Mouse (Mus musculus) CH12.LX (cell line): ENCODE measurements around the gene Cnst. TPM values are rescaled to one million over a fixed set of nuclear protein-coding genes. Genes with fewer than 3 reads are reported as not detected.

Source experiments
- DNase-seq: peaks from one replicate; pipeline ENCODE4 v3.0.0-alpha.2; 2013; ENCODE audit errors: extremely low read depth
- H3K27ac ChIP-seq: 2 replicates; pipeline ENCODE4 v1.5.1; 2012; ENCODE audit warnings: low read depth, mild to moderate bottlenecking, control low read depth, moderate library complexity; ENCODE audit not compliant: insufficient read depth
- H3K27me3 ChIP-seq: replicated peaks from 2 replicates; pipeline ENCODE3; 2012; ENCODE audit warnings: inconsistent platforms
- H3K36me3 ChIP-seq, 2 experiments: replicated peaks in 1 of 2; 2 replicates each; pipeline versions ENCODE3 to v1.6.1; 2012; ENCODE audit warnings: inconsistent platforms in 1 of 2, low read length in 1 of 2, mild to moderate bottlenecking in 1 of 2, mixed read lengths in 1 of 2, moderate library complexity in 1 of 2; ENCODE audit not compliant: control insufficient read depth in 1 of 2, insufficient read depth in 1 of 2
- H3K4me1 ChIP-seq, 2 experiments: 2 replicates each; pipeline ENCODE4 v1.6.1; 2012; ENCODE audit warnings: inconsistent platforms in 1 of 2, moderate library complexity in 1 of 2; ENCODE audit not compliant: insufficient read depth in 2 of 2, control insufficient read depth in 1 of 2
- H3K4me2 ChIP-seq: 2 replicates; pipeline ENCODE4 v1.6.1; 2012; ENCODE audit warnings: low read depth, mild to moderate bottlenecking, control low read depth; ENCODE audit not compliant: poor library complexity, insufficient read depth, severe bottlenecking
- H3K4me3 ChIP-seq, 3 experiments: fragments of 150-350 bp in 1 of 3; sonication (generic) in 1 of 3; replicated peaks in 1 of 3; 2 replicates each; pipeline versions ENCODE3 to v1.5.1; 2011 to 2012; ENCODE audit warnings: low read depth in 2 of 3, low read length in 2 of 3, mild to moderate bottlenecking in 2 of 3, moderate library complexity in 2 of 3, control low read depth in 1 of 3, improper control_type of control experiment in 1 of 3, inconsistent platforms in 1 of 3, mixed read lengths in 1 of 3; ENCODE audit not compliant: poor library complexity in 1 of 3
- H3K79me2 ChIP-seq: replicated peaks from 2 replicates; pipeline ENCODE4 v1.6.1; 2012; ENCODE audit warnings: mild to moderate bottlenecking, moderate library complexity; ENCODE audit not compliant: control insufficient read depth, poor library complexity, insufficient read depth, severe bottlenecking; ENCODE audit errors: extremely low read depth
- H3K9ac ChIP-seq: 2 replicates; pipeline ENCODE4 v1.6.1; 2012; ENCODE audit warnings: low read depth, mild to moderate bottlenecking, control low read depth, moderate library complexity; ENCODE audit not compliant: insufficient read depth
- H3K9me3 ChIP-seq: replicated peaks from 2 replicates; pipeline ENCODE3; 2012; ENCODE audit warnings: low read length, inconsistent platforms, mixed read lengths
- BHLHE40 ChIP-seq: IDR thresholded peaks from 2 replicates; pipeline ENCODE4 v1.6.1; 2011; ENCODE audit warnings: mild to moderate bottlenecking, low read depth, low read length, improper control_type of control experiment
- CHD1 ChIP-seq: IDR thresholded peaks from 2 replicates; pipeline ENCODE4 v1.6.1; 2012; ENCODE audit warnings: low read depth, low read length, improper control_type of control experiment, inconsistent platforms
- ETS1 ChIP-seq: conservative IDR thresholded peaks from 2 replicates; pipeline ENCODE4 v1.6.1; 2012; ENCODE audit warnings: low read depth, mild to moderate bottlenecking, inconsistent platforms, low read length, improper control_type of control experiment, moderate library complexity
- IRF4 ChIP-seq: IDR thresholded peaks from 2 replicates; pipeline ENCODE4 v1.6.1; 2014; ENCODE audit warnings: low read depth, mild to moderate bottlenecking, inconsistent platforms, low read length, improper control_type of control experiment
- JUN ChIP-seq: IDR thresholded peaks from 2 replicates; pipeline ENCODE4 v1.6.1; 2011; ENCODE audit warnings: low read depth, mild to moderate bottlenecking, low read length, improper control_type of control experiment, moderate library complexity; ENCODE audit not compliant: insufficient read depth
- JUND ChIP-seq: conservative IDR thresholded peaks from 2 replicates; pipeline ENCODE4 v1.6.1; 2011; ENCODE audit warnings: low read depth, low read length, improper control_type of control experiment
- KAT2A ChIP-seq: IDR thresholded peaks from 2 replicates; pipeline ENCODE4 v1.6.1; 2012; ENCODE audit warnings: low read length, improper control_type of control experiment, inconsistent platforms; ENCODE audit not compliant: insufficient replicate concordance
- MEF2A ChIP-seq: IDR thresholded peaks from 2 replicates; pipeline ENCODE4 v1.6.1; 2014; ENCODE audit warnings: low read depth, mild to moderate bottlenecking, inconsistent platforms, low read length, improper control_type of control experiment, borderline replicate concordance
- NELFE ChIP-seq: IDR thresholded peaks from 2 replicates; pipeline ENCODE4 v1.6.1; 2011; ENCODE audit warnings: low read depth, low read length, improper control_type of control experiment
- NRF1 ChIP-seq: IDR thresholded peaks from 2 replicates; pipeline ENCODE4 v1.6.1; 2014; ENCODE audit warnings: low read depth, mild to moderate bottlenecking, inconsistent platforms, low read length, improper control_type of control experiment, moderate library complexity
- PAX5 ChIP-seq: IDR thresholded peaks from 2 replicates; pipeline ENCODE4 v1.6.1; 2012; ENCODE audit warnings: low read length, inconsistent platforms, mixed read lengths
- POLR2A ChIP-seq: IDR thresholded peaks from 2 replicates; pipeline ENCODE4 v1.6.1; 2011; ENCODE audit warnings: low read depth, mild to moderate bottlenecking, improper control_type of control experiment, low read length
- SIN3A ChIP-seq: IDR thresholded peaks from 2 replicates; pipeline ENCODE4 v1.6.1; 2012; ENCODE audit warnings: low read length, improper control_type of control experiment, inconsistent platforms
- UBTF ChIP-seq: IDR thresholded peaks from 2 replicates; pipeline ENCODE4 v1.6.1; 2012; ENCODE audit warnings: low read depth, mild to moderate bottlenecking, inconsistent platforms, low read length, improper control_type of control experiment, moderate library complexity
- ZC3H11A ChIP-seq: IDR thresholded peaks from 2 replicates; pipeline ENCODE4 v1.6.1; 2012; ENCODE audit warnings: low read depth, mild to moderate bottlenecking, inconsistent platforms, low read length, improper control_type of control experiment
- ZNF384 ChIP-seq: IDR thresholded peaks from 2 replicates; pipeline ENCODE4 v1.6.1; 2012; ENCODE audit warnings: low read depth, low read length, improper control_type of control experiment, inconsistent platforms
- dilution Hi-C: fragments of 300-500 bp; cut with MboI; formaldehyde crosslinking; loops from 2 replicates; pipeline ENCODE4 v1.14.3; 2020; ENCODE audit warnings: low sequenced_read_pairs; ENCODE audit not compliant: extremely low pct_unique_long_range_greater_than_20kb, extremely low pct_ligation_motif_present
- in situ Hi-C: fragments of 300-500 bp; cut with MboI; formaldehyde crosslinking; loops from 3 replicates; pipeline ENCODE4 v1.14.3; 2019; ENCODE audit warnings: low sequenced_read_pairs, low pct_ligation_motif_present, low pct_unique_long_range_greater_than_20kb, mixed read lengths
- polyA plus RNA-seq: library from polyadenylated mRNA; unstranded; fragments of >175 nt; gene quantifications from 2 replicates; pipeline ENCODE4 v1.2.1, GENCODE M21; 2012; ENCODE audit warnings: low read depth; ENCODE audit not compliant: insufficient read length
- total RNA-seq, 2 experiments: library from RNA; depleted of rRNA; stranded (reverse); fragments of 300-350 nt in 1 of 2; fragments of >200 nt in 1 of 2; gene quantifications; 2 replicates each; pipeline ENCODE4 v1.2.3; 2012 to 2014

Cnst gene
- total and polyA plus RNA-seq, 3 experiments = 7.8 to 10.2 (median 9.3) TPM

GRCm38 (mm10) chr1:179506530-179507315, 39.4 kb upstream of the Cnst start (continued):
- peak; percentile 86 for TF ChIP-seq ZNF384

- Histone ChIP-seq H3K9me3 (no peaks in the 10 kb centered on the region), H3K27me3 (no peaks in the 10 kb centered on the region), H3K4me1 (peaks cover 0 to 5% of the 10 kb centered on the region in 2 experiments; a peak in 1 of 4 replicates), H3K4me3 (no peak overlapping the region), H3K79me2 (peaks cover 2% of the 10 kb centered on the region; the same call in 1 of the 2 replicates), H3K36me3 (peaks cover 0 to 36% of the 10 kb centered on the region in 2 experiments), H3K9ac (no peak overlapping the region), H3K27ac (no peak overlapping the region), H3K4me2 (no peak overlapping the region)
- in situ Hi-C loops = no loop called here
- TF ChIP-seq SIN3A (no peak), PAX5 (no peak), KAT2A (no peak), BHLHE40 (no peak), NRF1 (no peak), ZC3H11A (no peak), ETS1 (no peak), CHD1 (no peak), JUND (no peak), NELFE (no peak), UBTF (no peak), POLR2A (no peak), MEF2A (no peak), IRF4 (no peak)
- dilution Hi-C loops = no loop called here
- no peak for DNase-seq
Observed at GRCm38 (mm10) chr1:179510546-179511340, 35.4 kb upstream of the Cnst start.

GRCm38 (mm10) chr1:179511895-179512294, 34.3 kb upstream of the Cnst start:
- peaks cover 0 to 31% of the 10 kb centered on the region in 2 experiments for H3K36me3 ChIP-seq
- H3K9ac ChIP-seq = no peak overlapping the region
- H3K4me1 ChIP-seq = peaks cover 4 to 13% of the 10 kb centered on the region in 2 experiments
- in situ Hi-C loops = no loop called here
- TF ChIP-seq JUN = no peak
- TF ChIP-seq BHLHE40 = no peak
- H3K9me3 ChIP-seq = no peaks in the 10 kb centered on the region
- H3K79me2 ChIP-seq = peaks cover 2% of the 10 kb centered on the region; the same call in 1 of the 2 replicates
- dilution Hi-C loops = no loop called here
- no peaks in the 10 kb centered on the region for H3K27me3 ChIP-seq
- DNase-seq = no peak
- H3K27ac ChIP-seq = no peak overlapping the region
- no peak overlapping the region for H3K4me3 ChIP-seq
- H3K4me2 ChIP-seq = no peak overlapping the region
